Mouse (Mus musculus): Measurements from ENCODE around the gene Slc41a2. TPM values are rescaled to one million over a fixed set of nuclear protein-coding genes. Genes with fewer than 3 reads are reported as not detected.

The Slc41a2 gene
- total and polyA plus RNA-seq, 3 experiments, result 0.17 TPM; not detected in 2

DNA sequence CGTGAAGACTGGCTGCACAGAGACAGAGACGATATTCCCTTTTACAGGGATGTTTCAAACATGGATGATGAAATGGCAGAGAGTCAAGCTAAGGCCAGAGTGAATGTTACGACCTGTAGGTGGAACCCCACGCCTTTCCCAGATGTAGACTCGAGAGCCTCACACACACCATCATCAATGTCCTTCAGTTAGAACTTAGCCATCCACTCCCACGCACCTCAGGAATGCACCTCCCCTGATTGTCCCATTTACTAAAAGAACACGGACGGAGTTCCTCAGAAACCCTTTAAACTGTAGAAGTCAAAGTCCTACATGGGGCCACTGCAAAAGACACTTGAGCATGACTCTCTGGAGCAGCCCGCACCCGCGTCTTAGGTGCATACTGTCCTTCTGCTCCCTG, 46.0 kb downstream of the Slc41a2 start:
- Histone ChIP-seq H3K9ac (ENCODE audit: insufficient read depth, low read depth) (no peak overlapping the region), H3K36me3 (replicated peaks in 1 of 2; ENCODE audit: control insufficient read depth in 1 of 2, insufficient read depth in 1 of 2, low read length in 1 of 2) (no peaks in the 10 kb centered on the region), H3K9me3 (replicated peaks; ENCODE audit: low read length) (no peaks in the 10 kb centered on the region), H3K27ac (ENCODE audit: insufficient read depth, low read depth) (no peak overlapping the region), H3K4me1 (ENCODE audit: control insufficient read depth in 1 of 2, insufficient read depth in 2 of 2) (no peaks in the 10 kb centered on the region), H3K4me2 (ENCODE audit: insufficient read depth, low read depth, poor library complexity, severe bottlenecking) (no peak overlapping the region), H3K27me3 (replicated peaks) (no peaks in the 10 kb centered on the region), H3K4me3 (replicated peaks in 1 of 3; ENCODE audit: low read depth in 2 of 3, low read length in 2 of 3, poor library complexity in 1 of 3) (no peak overlapping the region), H3K79me2 (replicated peaks; ENCODE audit: control insufficient read depth, extremely low read depth, insufficient read depth, poor library complexity, severe bottlenecking) (no peaks in the 10 kb centered on the region)
- dilution Hi-C loops (cut with MboI; ENCODE audit: extremely low pct_ligation_motif_present, extremely low pct_unique_long_range_greater_than_20kb, low sequenced_read_pairs) (no loop called here), in situ Hi-C loops (cut with MboI; ENCODE audit: low pct_ligation_motif_present, low pct_unique_long_range_greater_than_20kb, low sequenced_read_pairs) (no loop called here)
- DNase-seq (ENCODE audit: extremely low read depth), result no peak
- TF ChIP-seq SMC3 (IDR thresholded peaks at IDR 0.05; ENCODE audit: low read depth, low read length), result 0 out of 2 replicates have a peak, but pooled peaks have one; percentile 12
- no peak for TF ChIP-seq ZNF384 (IDR thresholded peaks at IDR 0.05; ENCODE audit: low read depth, low read length)
- peak; percentile 18 for TF ChIP-seq RAD21 (IDR thresholded peaks at IDR 0.05; ENCODE audit: low read depth, low read length)
- TF ChIP-seq HCFC1 (IDR thresholded peaks at IDR 0.05; ENCODE audit: low read depth, low read length), result no peak
- no peak for TF ChIP-seq CTCF (conservative IDR thresholded peaks at IDR 0.05 in 1 of 2, IDR thresholded peaks at IDR 0.05 in 1 of 2; ENCODE audit: low read depth in 2 of 2, low read length in 2 of 2)
- TF ChIP-seq MYC (IDR thresholded peaks at IDR 0.05; ENCODE audit: low read depth, low read length), result no peak
- TF ChIP-seq RCOR1 (conservative IDR thresholded peaks at IDR 0.05; ENCODE audit: low read depth, low read length), result no peak
- TF ChIP-seq USF2 (conservative IDR thresholded peaks at IDR 0.05; ENCODE audit: low read depth, low read length), result no peak
- TF ChIP-seq ZKSCAN1 (IDR thresholded peaks at IDR 0.05; ENCODE audit: borderline replicate concordance, low read depth, low read length), result no peak
- TF ChIP-seq CHD2 (IDR thresholded peaks at IDR 0.05; ENCODE audit: low read length), result no peak

DNA sequence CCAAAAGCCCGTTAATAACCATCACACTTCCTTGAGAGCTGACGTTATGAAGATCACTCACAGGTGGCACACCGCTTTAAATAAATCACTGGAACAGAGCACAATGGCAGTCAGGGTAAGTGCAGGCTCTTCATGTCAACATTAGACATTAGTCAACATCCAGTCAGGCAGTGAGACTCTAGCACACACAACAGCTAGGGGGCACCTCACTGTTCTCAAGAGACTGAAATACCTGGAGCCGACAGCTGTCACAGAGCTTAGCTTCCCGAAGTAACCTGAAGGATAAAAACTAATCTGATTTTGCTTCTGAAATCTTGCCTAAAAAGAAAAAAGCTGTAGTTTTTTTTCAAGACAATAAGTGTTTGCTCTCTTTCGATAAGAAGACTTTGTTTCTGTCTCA, 49.9 kb downstream of the Slc41a2 start:
- DNase-seq (ENCODE audit: extremely low read depth), result no peak
- peak; percentile 2 for TF ChIP-seq RAD21 (IDR thresholded peaks at IDR 0.05; ENCODE audit: low read depth, low read length)
- TF ChIP-seq SMC3 (IDR thresholded peaks at IDR 0.05; ENCODE audit: low read depth, low read length), result peak; percentile 33; the same call in 1 of the 2 replicates
- peak in 1 of 2 experiments; percentile 49; a peak in 2 of 4 replicates for TF ChIP-seq CTCF (conservative IDR thresholded peaks at IDR 0.05 in 1 of 2, IDR thresholded peaks at IDR 0.05 in 1 of 2; ENCODE audit: low read depth in 2 of 2, low read length in 2 of 2)
- no peak for TF ChIP-seq EP300 (IDR thresholded peaks at IDR 0.05; ENCODE audit: low read length)
- no peak for TF ChIP-seq ZKSCAN1 (IDR thresholded peaks at IDR 0.05; ENCODE audit: borderline replicate concordance, low read depth, low read length)
- Histone ChIP-seq H3K27ac (ENCODE audit: insufficient read depth, low read depth) (no peak overlapping the region), H3K36me3 (replicated peaks in 1 of 2; ENCODE audit: control insufficient read depth in 1 of 2, insufficient read depth in 1 of 2, low read length in 1 of 2) (no peaks in the 10 kb centered on the region), H3K4me1 (ENCODE audit: control insufficient read depth in 1 of 2, insufficient read depth in 2 of 2) (no peaks in the 10 kb centered on the region), H3K4me2 (ENCODE audit: insufficient read depth, low read depth, poor library complexity, severe bottlenecking) (no peak overlapping the region), H3K79me2 (replicated peaks; ENCODE audit: control insufficient read depth, extremely low read depth, insufficient read depth, poor library complexity, severe bottlenecking) (no peaks in the 10 kb centered on the region), H3K4me3 (replicated peaks in 1 of 3; ENCODE audit: low read depth in 2 of 3, low read length in 2 of 3, poor library complexity in 1 of 3) (no peak overlapping the region), H3K9ac (ENCODE audit: insufficient read depth, low read depth) (no peak overlapping the region), H3K9me3 (replicated peaks; ENCODE audit: low read length) (no peaks in the 10 kb centered on the region), H3K27me3 (replicated peaks) (no peaks in the 10 kb centered on the region)
- dilution Hi-C loops (cut with MboI; ENCODE audit: extremely low pct_ligation_motif_present, extremely low pct_unique_long_range_greater_than_20kb, low sequenced_read_pairs), result no loop called here
- in situ Hi-C loops (cut with MboI; ENCODE audit: low pct_ligation_motif_present, low pct_unique_long_range_greater_than_20kb, low sequenced_read_pairs), result no loop called here

DNA sequence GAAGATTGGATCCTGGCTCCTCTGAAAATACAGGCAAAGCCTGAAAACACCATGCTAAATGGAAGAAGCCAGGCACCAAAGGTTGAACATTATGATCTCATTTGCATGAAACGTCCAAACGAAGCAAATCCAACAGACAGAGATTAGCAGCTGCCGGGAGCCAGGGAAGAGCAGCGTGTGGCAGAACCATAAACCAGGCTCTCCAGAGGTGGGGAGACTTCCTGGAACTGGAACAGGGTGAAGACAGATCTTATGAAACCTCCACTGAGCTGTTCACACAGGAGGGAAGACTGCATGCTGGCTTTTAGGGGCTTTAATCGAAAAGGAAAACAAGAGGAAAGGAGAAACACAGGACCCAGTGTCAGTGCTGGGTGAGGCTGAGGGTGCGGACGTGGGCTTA, 51.3 kb downstream of the Slc41a2 start:
- Histone ChIP-seq H3K4me2 (ENCODE audit: insufficient read depth, low read depth, poor library complexity, severe bottlenecking) (no peak overlapping the region), H3K27me3 (replicated peaks) (no peaks in the 10 kb centered on the region), H3K4me3 (replicated peaks in 1 of 3; ENCODE audit: low read depth in 2 of 3, low read length in 2 of 3, poor library complexity in 1 of 3) (no peak overlapping the region), H3K27ac (ENCODE audit: insufficient read depth, low read depth) (no peak overlapping the region), H3K79me2 (replicated peaks; ENCODE audit: control insufficient read depth, extremely low read depth, insufficient read depth, poor library complexity, severe bottlenecking) (no peaks in the 10 kb centered on the region), H3K9me3 (replicated peaks; ENCODE audit: low read length) (no peaks in the 10 kb centered on the region), H3K9ac (ENCODE audit: insufficient read depth, low read depth) (no peak overlapping the region), H3K4me1 (ENCODE audit: control insufficient read depth in 1 of 2, insufficient read depth in 2 of 2) (no peaks in the 10 kb centered on the region), H3K36me3 (replicated peaks in 1 of 2; ENCODE audit: control insufficient read depth in 1 of 2, insufficient read depth in 1 of 2, low read length in 1 of 2) (no peaks in the 10 kb centered on the region)
- DNase-seq (ENCODE audit: extremely low read depth), result no peak
- in situ Hi-C loops (cut with MboI; ENCODE audit: low pct_ligation_motif_present, low pct_unique_long_range_greater_than_20kb, low sequenced_read_pairs) (no loop called here), dilution Hi-C loops (cut with MboI; ENCODE audit: extremely low pct_ligation_motif_present, extremely low pct_unique_long_range_greater_than_20kb, low sequenced_read_pairs) (no loop called here)
- TF ChIP-seq TBP (conservative IDR thresholded peaks at IDR 0.05; ENCODE audit: low read depth, low read length), result no peak
- TF ChIP-seq NRF1 (IDR thresholded peaks at IDR 0.05; ENCODE audit: low read depth, low read length), result no peak
- TF ChIP-seq HCFC1 (IDR thresholded peaks at IDR 0.05; ENCODE audit: low read depth, low read length), result no peak
- no peak for TF ChIP-seq RAD21 (IDR thresholded peaks at IDR 0.05; ENCODE audit: low read depth, low read length)
- TF ChIP-seq GABPA (IDR thresholded peaks at IDR 0.05; ENCODE audit: insufficient replicate concordance, low read depth, low read length), result no peak
- no peak for TF ChIP-seq SMC3 (IDR thresholded peaks at IDR 0.05; ENCODE audit: low read depth, low read length)
- no peak for TF ChIP-seq ELF1 (IDR thresholded peaks at IDR 0.05; ENCODE audit: low read depth, low read length)

Measured in CH12.LX (cell line).